Mouse (Mus musculus): ENCODE measurements around the gene Pcbp2.

Pcbp2 gene

DNA sequence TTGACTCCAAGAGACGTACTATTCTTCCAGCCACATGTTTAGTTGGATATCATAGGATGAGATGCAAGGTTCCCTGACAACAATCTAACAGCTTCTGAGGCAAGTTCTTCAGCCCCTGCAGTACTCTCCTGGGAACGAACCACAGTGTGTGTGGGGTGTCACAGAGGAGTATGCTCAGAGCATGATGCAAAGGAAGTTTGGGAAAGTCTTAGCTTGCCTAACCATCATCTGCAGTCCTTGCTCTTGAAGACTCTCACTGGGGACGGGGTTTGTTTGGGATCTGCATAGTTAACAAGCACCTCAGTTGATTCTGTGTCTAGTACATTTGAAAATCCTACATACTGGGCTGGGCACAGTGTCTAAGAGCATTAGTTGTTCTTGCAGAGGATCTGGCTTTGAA, 38.0 kb downstream of the Pcbp2 start:
- no peak for DNase-seq

DNA sequence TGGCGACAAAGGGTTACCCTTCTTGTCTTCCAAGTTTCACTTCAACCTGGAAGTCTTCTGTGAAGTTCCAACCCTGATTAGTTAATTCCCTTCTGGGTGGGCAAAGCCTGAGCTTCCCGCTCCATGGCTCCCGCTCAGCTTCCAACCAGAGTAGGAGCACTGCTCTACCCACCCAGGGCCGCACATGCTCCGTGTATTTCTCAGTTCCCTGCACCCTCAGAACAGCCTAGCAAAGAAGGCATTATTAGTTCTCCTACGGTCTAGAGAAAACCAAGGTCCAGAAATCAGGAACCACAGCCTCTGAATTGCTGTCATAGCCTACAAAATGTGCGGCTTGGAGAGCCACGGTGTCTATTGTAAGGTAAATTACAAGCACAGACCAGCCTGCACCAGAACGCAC, 39.8 kb downstream of the Pcbp2 start:
- DNase-seq = no peak

DNA sequence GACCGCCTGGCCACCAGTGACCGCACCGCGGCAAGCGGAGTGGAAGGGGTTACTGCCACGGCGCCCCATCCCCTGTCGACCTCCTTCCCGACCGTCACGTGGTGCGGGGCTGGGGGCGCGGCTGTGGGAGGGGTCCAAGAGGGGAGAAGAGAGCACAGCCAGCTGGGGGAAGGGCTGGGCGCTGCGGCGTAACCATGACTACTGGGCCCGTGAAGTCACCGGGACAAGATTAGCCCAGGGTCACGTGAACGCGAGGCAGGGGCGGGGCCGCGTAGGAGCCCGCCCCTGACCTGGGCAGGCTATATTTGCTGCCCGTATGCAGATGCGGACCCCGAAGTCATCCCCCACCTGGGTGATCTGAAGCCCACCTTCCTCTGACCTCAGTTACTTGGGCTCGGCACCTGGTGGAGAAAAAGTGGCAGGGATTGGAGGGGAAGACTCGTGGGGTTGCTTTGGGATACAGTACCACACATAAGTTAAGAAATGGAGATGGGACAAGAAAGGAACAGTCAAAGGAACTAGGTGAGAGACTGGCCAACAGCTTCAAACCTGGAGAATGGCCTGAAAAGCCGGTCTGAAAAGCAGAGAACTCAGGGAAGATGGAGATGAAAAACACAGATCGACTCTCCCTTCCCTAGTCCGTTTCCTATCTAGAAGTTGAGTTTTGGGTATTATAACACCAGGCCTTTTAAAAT, 40.4 kb downstream of the Pcbp2 start:
- peak; percentile 85 for DNase-seq

DNA sequence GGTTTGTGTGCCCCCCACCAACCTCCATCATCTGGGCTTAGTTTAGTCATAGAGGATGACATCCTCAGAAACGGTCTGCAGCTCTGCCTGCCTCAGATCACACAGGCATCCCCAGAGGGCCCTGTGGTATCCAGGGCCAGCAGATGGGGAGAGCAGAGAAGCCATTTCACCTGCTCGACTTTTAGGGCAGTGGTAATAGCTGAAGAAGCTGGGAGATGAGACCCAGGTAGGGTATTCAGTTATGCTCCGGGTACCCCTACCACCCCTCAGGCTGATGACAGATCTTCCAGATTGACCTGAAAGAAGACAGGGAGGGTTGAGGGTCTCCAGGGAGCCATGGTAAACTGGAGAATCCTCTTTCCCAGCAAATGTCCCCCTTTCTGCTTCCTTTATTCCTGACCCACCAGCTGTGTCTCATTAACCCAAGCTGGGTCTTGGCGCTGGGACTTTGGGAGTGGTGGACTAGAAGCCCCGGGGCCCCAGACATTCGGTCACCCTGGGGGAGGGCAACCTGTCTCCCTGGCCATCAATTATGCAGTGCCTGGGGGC, 41.0 kb downstream of the Pcbp2 start:
- no peak for DNase-seq

DNA sequence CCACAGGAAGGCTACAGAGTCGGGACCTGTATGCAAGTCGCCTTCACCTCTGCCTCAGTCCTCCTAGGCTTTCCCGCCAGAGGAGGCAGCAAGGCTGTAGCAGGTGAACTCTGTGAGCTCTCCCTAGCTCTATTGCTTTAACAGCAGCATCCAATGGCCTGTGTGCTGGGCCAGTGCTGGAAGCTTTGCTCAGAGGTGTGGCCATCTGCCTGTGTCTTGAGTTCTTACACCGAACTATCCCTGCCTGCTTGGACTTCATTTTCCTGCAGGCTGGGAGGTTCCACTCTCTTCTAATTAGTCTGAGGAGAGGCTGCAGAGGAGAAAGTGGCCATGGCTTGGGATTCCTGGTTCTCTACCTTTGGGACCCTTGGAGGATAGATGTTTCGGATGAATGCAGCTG, 41.7 kb downstream of the Pcbp2 start:
- no peak for DNase-seq

DNA sequence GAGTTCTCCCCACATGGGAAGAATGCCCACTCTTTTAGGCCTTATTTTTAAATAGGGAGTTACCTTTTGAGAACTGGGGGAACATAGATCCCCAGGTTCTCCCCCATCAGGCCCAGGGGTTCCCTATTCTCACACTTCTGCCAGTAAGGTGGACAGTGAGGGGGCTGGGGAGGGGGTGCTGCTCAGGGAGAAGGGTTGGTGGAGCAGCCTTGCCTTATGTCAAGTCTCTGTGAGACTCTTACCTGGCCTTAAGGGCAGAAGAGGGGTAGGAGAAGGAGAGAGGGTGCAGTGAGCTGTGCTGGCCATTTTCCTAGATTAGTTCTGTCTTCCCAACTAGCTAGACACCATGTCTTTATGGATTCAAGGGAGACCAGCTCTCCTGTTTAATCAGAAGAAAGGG, 42.1 kb downstream of the Pcbp2 start:
- DNase-seq = no peak

DNA sequence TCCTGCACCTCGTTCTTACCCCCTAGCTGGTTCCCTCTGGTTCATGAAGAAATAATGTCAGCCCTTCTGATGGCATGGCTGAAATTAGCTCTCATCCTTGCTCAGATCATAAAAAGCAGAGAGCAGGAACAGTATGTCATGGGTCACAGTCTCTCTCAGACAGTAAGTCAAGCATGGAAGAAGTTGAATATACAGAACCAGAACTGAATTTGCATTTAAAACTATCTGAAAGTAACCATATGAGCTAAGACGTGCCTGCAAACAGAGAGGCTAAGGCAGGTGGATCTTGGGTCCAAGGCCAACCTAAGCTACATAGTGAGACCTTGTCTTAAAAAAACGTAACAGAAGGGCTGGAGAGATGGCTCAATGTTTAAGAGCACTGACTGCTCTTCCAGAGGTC, 42.7 kb downstream of the Pcbp2 start:
- DNase-seq = no peak

DNA sequence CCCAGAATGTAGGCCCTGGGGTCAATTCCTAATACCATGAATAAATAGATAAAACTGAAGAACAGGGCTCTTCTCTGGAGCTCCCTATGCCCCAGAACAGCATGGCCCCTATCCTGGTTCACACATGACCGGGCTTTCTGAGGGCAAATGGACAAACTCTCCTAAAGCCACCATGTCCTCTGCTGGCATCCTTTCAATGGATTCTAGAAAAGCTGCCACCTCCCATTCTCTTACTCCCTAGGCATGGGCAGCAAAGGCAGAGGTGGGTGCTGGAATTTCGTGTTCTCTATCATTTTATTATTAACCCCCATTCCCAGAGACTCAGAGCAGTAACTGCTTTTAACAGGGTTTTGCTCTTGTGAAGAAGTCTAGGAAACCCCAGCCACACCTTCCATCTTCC, 44.9 kb downstream of the Pcbp2 start:
- no peak for DNase-seq

DNA sequence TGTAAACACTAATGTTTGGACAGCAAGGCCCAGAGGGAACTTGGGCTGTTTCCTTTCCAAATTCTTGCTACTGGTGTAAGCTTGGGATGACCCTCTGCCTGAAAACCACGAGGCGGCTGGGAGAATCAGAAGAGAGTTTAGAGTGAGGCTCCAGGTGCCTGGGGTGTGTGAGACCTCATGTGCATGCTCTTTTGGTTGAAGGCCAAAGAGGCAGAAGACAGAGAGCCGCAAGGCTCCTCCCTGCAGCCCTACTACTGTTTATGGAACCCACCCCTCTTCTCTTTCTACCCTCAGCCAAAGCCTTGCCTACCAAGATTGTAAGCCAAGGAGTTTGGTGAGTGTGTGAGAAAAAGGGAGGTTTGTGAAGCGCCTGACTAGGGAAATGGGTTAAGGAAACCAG, 45.5 kb downstream of the Pcbp2 start:
- DNase-seq = no peak

DNA sequence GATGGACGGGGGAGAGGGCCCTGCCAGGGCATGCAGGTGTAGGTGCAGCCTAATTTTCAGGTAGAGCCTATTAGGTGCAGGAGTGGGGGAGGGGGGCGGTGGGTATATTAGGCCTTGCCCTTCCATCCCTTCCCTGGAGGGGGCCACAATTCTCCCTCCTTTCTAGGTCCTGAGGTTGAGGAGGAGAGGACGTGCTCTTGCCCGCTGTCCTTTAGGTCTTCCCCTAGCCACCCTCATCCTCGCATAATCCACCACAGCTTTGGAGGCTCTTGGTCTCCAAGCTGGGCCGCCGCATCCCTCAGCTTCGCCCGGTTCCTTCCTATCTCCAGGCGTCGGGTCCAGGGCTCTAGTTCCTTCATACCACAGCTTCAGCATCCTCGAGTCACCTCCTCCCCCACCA, 46.0 kb downstream of the Pcbp2 start:
- no peak for DNase-seq

DNA sequence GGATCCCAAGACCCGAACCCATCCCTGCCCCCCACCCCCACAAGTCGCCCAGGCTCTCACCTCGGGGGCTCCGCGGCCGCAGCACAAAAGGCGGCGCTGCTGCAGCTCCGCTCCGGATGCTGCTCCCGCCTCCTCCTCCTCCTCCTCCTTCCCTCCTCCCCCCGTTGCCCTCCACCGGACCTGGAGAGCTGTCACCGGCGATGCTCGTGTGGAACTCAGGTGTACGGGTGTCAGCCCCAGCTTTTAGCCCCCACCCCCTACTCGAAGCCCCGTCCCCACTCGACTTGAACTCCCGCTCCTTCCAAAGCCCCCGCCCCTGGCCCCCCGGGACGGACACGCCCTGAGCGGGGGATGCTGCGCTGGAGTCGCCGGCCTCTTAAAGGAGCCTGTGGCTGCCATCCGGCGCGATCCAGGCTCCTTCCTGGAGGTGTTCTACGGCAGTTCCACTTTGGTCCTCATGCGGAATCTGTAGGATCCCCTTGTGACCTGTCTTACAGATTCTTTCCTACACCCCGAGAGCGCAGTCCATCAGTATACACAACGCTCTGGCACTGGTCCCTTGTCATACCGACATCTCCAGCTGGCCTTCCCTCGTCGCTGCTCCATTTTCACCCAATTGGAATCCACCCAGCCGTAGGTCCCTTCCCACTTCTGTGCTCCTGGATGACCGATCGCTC, 46.5 kb downstream of the Pcbp2 start, which contains the start of gene Map3k12:
TSS of gene Map3k12 (minus strand) at position 337 of the 677 bp plus-strand sequence.
- peak; percentile 83 for DNase-seq

DNA sequence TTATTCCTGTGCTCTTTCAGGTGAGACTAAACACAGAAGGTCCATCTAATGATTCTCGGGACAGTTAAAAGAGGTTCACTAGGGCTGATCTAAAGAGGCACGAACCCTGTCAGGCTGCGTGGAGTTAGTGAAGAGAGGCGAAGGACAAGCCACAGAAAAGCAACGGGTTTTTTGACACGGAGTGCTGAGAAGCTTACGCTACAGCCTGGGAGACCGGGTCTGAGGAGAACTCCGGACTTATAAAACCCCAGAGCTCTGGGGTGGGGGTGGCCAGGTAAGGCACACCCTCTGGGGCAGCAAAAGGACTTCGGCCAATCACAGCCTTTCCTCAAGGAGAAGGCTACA, 47.3 kb downstream of the Pcbp2 start:
- DNase-seq = no peak

DNA sequence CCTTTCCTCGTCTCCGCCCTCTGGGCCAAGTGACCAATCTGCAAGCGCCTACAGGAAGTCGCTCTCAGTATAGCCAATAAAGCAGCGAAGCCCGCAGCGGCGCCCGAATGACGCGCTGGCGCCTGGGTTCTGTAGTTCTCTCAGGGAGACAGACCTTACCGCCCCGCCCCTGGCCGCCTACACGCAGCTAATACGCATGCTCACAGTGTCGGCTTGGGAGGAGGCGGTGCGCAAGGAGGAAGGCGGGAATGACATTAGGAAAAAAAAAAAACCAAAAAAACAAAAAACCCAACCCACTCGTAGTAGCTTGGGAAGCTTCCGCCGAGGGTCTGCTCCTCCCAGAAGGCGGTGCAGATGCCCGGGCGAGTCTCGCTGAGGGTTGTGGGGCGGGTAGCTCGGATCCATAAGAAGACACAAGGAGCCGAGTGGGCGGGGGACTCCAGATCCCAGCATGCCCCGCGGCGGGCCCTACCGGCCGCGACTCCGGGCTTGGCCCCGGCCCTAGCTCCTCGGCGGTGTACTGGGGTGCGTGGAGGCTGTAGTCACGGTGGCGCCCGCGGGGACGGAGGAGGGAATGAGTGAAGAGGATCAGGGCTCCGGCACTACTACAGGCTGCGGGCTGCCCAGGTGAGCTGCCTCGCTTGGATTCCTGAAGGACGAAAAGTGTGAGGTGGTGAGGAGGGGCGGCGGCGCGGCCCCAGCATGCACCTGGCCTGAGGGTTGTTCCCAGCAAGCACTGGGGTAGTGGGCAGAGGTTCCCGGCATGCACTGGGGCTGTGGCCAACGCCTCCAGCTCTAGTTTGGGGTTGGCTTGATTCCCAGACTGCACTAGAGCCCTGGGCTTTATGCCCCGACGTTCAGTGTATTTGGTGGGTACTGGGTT, 47.9 kb downstream of the Pcbp2 start, which contains the start of gene Tarbp2:
TSS of gene Tarbp2 (plus strand) at position 217 of the 883 bp plus-strand sequence.
- peak; percentile 100 for DNase-seq

DNA sequence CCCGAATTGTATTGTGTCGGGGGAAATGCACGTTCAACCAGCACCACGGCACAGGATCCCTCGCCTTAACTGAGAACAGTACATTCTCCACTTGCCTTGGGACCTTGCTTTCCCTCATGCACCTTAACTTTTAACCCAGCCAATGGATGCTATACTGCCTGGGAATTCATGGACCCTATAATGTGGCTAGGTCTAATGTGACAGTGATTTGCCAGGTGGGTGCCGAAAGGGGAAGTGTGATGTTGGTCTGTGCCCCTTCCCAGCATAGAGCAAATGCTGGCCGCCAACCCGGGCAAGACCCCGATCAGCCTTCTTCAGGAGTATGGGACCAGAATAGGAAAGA, 48.5 kb downstream of the Pcbp2 start:
- DNase-seq = no peak

DNA sequence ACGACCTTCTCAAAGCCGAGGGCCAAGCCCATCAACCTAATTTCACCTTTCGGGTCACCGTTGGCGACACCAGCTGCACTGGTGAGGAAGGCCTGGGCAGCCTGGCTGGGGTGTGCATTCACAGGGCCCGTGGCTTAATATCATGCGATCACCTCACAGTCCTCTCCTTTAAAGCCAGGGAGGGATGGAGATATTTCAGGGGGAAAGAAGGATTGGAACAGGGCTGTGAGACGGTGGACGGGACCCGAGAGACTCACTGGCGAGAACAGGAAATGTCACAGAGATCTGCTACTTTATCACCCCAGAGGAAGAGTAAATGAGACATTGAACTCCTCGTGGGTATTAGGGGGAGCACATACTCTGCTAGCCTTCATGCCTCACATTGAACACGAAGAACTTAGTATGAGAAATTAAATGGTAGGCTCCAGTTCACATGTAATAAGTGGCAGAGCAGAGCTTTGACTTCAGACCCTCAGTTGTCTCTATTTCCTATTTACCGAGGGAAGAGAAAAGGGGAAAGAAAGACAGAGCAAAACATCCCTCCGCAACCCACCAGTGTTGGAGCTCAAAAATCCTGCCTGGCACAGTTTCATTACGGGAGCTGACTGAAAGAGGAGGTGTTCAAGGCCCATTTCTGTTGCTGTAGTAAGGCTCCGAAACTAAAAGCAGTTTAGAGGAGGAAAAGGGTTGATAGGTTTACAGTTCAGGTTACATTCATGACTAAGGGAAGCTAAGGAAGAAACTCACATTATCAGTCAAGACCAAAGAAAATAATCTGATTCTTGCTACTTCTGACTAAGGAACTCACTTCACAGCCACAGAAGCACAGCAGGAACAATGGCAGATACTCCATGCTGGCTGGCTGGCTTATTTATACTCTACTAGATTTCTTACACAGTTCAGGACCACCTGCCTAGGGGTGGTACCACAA, 49.1 kb downstream of the Pcbp2 start:
- no peak for DNase-seq

DNA sequence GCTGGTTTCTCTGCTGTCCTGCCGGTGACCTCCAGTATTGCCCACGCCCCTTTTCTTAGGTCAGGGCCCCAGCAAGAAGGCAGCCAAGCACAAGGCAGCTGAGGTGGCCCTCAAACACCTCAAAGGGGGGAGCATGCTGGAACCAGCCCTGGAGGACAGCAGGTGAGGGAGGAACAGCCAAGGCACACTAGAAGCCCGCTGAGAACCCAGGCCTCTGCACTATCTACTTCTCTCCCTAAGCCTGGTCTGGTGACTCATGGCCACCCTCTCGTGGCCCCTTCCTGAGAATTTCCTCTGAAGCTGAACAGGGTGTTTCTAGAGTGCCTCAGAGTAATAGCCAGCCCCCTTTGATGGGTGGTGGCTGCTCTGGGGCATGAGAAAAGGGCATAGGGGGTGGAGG, 50.1 kb downstream of the Pcbp2 start:
- no peak for DNase-seq

DNA sequence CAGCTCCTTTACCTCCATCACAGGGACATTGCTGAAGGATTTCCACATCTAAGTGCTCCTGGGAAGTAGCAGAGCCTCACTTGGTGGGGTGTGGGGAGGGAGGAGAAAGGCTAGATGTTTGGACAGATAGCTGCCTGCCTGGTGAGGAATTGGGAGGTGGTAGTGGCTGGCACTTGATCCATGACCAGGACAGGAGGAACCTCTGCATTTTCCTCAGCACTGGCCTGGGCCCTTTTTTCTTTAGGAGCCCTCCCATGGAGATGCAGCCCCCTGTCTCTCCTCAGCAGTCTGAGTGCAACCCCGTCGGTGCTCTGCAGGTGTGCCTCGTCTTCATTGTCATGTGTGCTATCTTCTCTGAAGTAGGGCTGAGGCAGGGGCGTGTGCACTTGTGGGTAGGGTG, 51.1 kb downstream of the Pcbp2 start:
- DNase-seq = no peak

DNA sequence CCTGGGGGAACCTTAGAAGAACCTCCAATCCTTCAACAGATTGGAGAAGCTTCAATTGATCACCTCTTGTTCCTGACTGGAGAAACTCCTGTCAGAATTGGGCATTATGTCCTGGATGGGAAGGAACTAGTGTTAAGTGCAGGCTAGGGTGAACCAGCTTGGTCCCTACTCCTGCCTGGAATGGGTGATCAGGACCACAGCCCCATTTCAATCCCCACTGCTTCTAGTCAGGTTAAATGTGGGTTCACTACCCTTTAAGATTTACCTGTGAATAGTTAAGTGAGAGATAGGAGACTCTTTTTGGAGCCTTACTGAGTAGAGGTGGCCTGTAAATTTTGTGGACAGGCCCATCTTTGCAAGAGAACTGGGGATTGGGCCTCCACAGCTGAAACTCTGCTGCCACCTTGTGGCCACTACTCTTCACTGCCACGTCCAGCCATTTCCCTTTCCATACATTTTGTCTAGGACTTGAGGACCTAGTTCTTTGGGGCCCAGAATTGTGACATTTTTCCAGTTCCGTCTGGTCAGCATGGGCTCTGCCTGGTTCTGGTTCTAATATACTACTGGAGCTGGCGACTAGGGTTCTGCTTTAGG, 54.6 kb downstream of the Pcbp2 start, which contains the start of gene Npff:
TSS of gene Npff (minus strand) at position 51 of the 594 bp plus-strand sequence.
- peak; percentile 77 for DNase-seq

DNA sequence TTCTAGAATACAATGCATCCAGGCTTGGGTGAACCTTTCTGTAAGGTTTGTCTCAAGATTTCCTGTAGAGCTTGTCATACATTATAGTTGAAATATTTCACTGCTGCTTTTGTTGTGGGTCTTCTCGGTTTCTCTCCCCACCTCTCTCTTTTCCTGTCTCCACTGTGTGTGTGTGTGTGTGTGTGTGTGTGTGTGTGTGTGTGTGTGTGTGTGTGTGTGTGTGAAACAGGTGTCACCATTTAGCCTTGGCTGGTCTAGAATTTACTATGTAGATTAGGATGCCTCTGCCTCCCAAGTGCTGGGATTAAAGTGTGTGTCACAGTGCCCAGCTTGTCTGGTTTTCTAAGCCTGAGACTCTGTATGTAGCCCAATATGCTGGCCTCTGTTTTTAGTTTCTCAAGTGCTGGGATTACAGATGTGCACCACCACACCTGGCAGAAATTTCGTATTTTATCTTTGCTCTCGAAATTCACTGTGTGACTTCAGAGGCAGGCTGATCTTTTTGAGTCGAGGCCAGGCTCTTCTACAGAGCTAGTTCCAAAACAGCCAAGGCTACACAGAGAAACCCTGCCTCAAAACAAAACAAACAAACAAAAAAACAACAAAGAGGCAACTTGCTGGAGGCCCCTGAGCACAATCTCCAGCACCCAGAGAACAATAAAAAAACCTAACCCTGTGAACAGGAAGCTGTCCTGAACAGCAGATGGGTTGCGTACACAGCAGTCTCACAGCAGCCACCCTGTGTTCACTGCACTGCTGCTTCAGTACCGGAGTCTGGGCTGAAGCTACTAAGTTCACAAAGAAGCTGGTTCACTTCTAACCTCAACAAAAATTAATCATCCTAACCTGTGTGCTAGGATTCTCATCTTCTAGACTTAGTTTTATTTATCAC, 56.0 kb downstream of the Pcbp2 start:
- no peak for DNase-seq

DNA sequence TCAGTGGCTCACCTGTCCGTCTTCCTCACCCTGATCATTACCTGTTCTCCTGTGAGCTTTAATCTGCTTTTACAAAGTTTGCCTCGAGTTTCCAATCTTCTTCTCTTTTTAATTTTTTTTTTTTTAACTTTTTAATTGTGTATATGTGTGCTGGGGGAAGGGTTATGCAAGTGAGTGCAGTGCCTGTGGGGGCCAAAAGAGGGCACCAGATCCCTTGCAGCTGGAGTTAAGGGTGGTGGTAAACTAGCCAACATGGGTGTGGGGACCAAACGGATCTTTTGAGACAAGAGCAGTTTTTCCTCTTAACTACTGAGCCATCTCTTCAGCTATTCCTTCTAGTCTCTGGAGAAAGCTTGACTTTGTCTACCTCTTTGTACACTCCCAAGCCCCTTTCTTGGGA, 57.6 kb downstream of the Pcbp2 start:
- DNase-seq = no peak

DNA sequence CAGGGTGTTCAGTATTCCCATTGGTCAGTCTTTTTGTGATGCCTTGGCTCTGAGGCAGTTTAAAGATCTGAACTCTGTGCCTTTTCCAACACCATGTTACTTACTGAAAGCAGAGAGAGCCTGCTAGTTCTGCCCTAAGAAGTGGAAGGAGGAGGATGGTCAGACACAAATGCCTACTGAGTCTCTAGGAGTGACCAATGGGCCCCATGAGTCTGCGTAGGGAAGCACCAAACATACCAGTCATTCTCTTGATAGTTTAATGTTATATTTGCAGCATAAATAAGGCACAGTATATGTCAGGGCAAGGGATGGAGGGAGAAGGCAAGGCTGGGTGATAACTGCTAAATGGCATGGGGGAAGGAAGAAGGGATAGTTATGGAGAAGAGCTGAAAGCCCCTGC, 58.1 kb downstream of the Pcbp2 start:
- DNase-seq = no peak

Data from right cerebral cortex, adult 18-20 months (tissue).